Mouse (Mus musculus): ENCODE measurements at regions not wholly inside any gene's neighbourhood (a gene's known extent, or its start where the extent isn't known, plus 50 kb on each side); places are given as distances from the start of the nearest gene placed in this dataset.
A peak's percentile ranks its signal among the peaks of the same experiment; 100 is the strongest.

DNA sequence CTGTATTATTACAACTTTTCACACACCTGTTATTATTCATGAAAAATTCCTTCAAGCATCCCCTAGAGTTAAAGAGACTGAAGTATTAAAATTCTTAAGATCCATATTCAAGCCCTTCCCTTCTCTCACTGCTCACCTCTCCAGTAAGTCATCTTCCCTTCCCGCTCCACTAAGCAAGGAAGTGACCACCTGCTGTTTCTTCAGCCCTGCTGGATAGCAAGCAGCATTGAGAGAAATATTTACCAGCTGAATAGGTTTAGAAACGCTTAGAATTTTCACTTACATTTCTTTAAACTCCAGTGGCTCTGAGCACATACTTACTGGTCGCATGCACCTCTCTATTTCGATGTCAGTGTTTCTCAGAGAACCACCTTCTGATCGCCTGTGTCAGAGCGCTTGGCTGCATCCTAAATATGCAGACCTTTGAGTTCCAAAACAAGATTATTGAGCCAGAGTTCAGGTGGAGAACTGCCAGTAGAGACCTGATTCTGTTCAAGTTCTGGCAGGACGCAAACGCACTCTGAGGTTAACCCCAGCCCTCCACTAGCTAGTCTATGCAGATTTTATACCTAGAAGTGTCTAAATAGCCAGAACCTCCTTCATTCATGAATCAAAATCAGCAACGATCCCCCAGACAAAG, 314.9 kb downstream of the Mllt3 start:
- no peak for TF ChIP-seq E2F4 (IDR thresholded peaks at IDR 0.05; ENCODE audit: insufficient replicate concordance, low read depth, low read length)
- no peak for TF ChIP-seq ELF1 (IDR thresholded peaks at IDR 0.05; ENCODE audit: low read depth, low read length)
- TF ChIP-seq RAD21 (IDR thresholded peaks at IDR 0.05; ENCODE audit: low read depth, low read length): no peak
- no peak for TF ChIP-seq BHLHE40 (IDR thresholded peaks at IDR 0.05; ENCODE audit: low read depth, low read length)
- TF ChIP-seq SIN3A (IDR thresholded peaks at IDR 0.05; ENCODE audit: low read length): no peak
- no peak for TF ChIP-seq ZKSCAN1 (IDR thresholded peaks at IDR 0.05; ENCODE audit: borderline replicate concordance, low read depth, low read length)
- no peak for TF ChIP-seq TCF12 (IDR thresholded peaks at IDR 0.05; ENCODE audit: low read depth, low read length)
- no peak for TF ChIP-seq NRF1 (IDR thresholded peaks at IDR 0.05; ENCODE audit: low read depth, low read length)
- Histone ChIP-seq H3K79me2 (replicated peaks; ENCODE audit: control insufficient read depth, extremely low read depth, insufficient read depth, poor library complexity, severe bottlenecking) (no peaks in the 10 kb centered on the region), H3K9ac (ENCODE audit: insufficient read depth, low read depth) (no peak overlapping the region), H3K9me3 (replicated peaks; ENCODE audit: low read length) (no peaks in the 10 kb centered on the region), H3K4me3 (replicated peaks in 1 of 3; ENCODE audit: low read depth in 2 of 3, low read length in 2 of 3, poor library complexity in 1 of 3) (no peak overlapping the region), H3K4me1 (ENCODE audit: control insufficient read depth in 1 of 2, insufficient read depth in 2 of 2) (peaks cover 2 to 3% of the 10 kb centered on the region in 2 experiments; a peak in 1 of 4 replicates), H3K27me3 (replicated peaks) (no peaks in the 10 kb centered on the region), H3K27ac (ENCODE audit: insufficient read depth, low read depth) (no peak overlapping the region), H3K36me3 (replicated peaks in 1 of 2; ENCODE audit: control insufficient read depth in 1 of 2, insufficient read depth in 1 of 2, low read length in 1 of 2) (no peaks in the 10 kb centered on the region), H3K4me2 (ENCODE audit: insufficient read depth, low read depth, poor library complexity, severe bottlenecking) (no peak overlapping the region)
- dilution Hi-C loops (cut with MboI; ENCODE audit: extremely low pct_ligation_motif_present, extremely low pct_unique_long_range_greater_than_20kb, low sequenced_read_pairs) (no loop called here), in situ Hi-C loops (cut with MboI; ENCODE audit: low pct_ligation_motif_present, low pct_unique_long_range_greater_than_20kb, low sequenced_read_pairs) (no loop called here)
- DNase-seq (ENCODE audit: extremely low read depth): no peak

DNA sequence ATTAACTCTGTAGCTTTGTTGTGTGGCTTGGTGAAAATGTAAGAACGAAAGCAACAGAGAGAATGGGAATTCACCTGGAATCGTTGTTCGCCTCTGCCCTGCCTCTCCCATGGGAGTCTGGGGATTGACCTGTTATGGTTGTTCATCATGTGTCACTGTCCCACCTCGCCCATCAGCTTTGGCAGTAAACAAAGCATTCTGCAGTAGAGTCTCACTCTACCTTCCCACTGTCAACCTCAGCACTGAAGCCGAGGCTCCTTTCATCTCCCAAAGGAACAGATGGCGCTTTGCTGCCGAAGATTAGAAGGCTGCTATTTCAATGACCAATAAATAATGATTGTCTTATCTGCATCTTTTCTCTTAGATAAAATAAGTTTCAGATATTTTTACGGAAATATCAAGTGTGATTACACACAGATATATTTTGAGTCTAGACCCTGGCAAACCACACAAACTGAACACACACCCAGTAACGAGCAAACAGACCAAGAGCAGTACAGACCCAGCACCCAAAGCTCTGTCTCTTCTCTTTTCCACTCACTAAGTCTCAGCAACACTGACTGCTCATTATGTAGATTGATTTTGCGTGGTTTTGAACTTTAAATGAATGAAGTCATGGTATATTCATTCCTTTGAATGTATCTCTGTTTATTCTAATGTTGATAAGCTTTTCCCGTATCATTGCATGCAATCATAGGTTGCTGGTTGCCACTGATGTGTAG, 317.8 kb downstream of the Mllt3 start:
- H3K4me3 ChIP-seq (replicated peaks in 1 of 3; ENCODE audit: low read depth in 2 of 3, low read length in 2 of 3, poor library complexity in 1 of 3): no peak overlapping the region
- H3K36me3 ChIP-seq (replicated peaks in 1 of 2; ENCODE audit: control insufficient read depth in 1 of 2, insufficient read depth in 1 of 2, low read length in 1 of 2): no peaks in the 10 kb centered on the region
- no peak for DNase-seq (ENCODE audit: extremely low read depth)
- no peak overlapping the region for H3K27ac ChIP-seq (ENCODE audit: insufficient read depth, low read depth)
- H3K4me1 ChIP-seq (ENCODE audit: control insufficient read depth in 1 of 2, insufficient read depth in 2 of 2): peaks cover 2 to 3% of the 10 kb centered on the region in 2 experiments; a peak in 1 of 4 replicates
- H3K79me2 ChIP-seq (replicated peaks; ENCODE audit: control insufficient read depth, extremely low read depth, insufficient read depth, poor library complexity, severe bottlenecking): no peaks in the 10 kb centered on the region
- H3K27me3 ChIP-seq (replicated peaks): no peaks in the 10 kb centered on the region
- peak overlapping the region; percentile 24; the same call in 1 of the 2 replicates for H3K4me2 ChIP-seq (ENCODE audit: insufficient read depth, low read depth, poor library complexity, severe bottlenecking)
- dilution Hi-C loops (cut with MboI; ENCODE audit: extremely low pct_ligation_motif_present, extremely low pct_unique_long_range_greater_than_20kb, low sequenced_read_pairs): no loop called here
- TF ChIP-seq JUND (conservative IDR thresholded peaks at IDR 0.05; ENCODE audit: low read depth, low read length) (no peak), SIN3A (IDR thresholded peaks at IDR 0.05; ENCODE audit: low read length) (no peak), CHD1 (IDR thresholded peaks at IDR 0.05; ENCODE audit: low read depth, low read length) (no peak), E2F4 (IDR thresholded peaks at IDR 0.05; ENCODE audit: insufficient replicate concordance, low read depth, low read length) (no peak), RCOR1 (conservative IDR thresholded peaks at IDR 0.05; ENCODE audit: low read depth, low read length) (no peak), MAFK (IDR thresholded peaks at IDR 0.05; ENCODE audit: insufficient replicate concordance, low read length) (no peak), CTCF (conservative IDR thresholded peaks at IDR 0.05 in 1 of 2, IDR thresholded peaks at IDR 0.05 in 1 of 2; ENCODE audit: low read depth in 2 of 2, low read length in 2 of 2) (no peak), POLR2AphosphoS2 (IDR thresholded peaks at IDR 0.05; ENCODE audit: low read depth, low read length) (no peak), UBTF (IDR thresholded peaks at IDR 0.05; ENCODE audit: low read depth, low read length) (no peak), ELF1 (IDR thresholded peaks at IDR 0.05; ENCODE audit: low read depth, low read length) (no peak), TCF12 (IDR thresholded peaks at IDR 0.05; ENCODE audit: low read depth, low read length) (no peak), EP300 (IDR thresholded peaks at IDR 0.05; ENCODE audit: low read length) (no peak), ZKSCAN1 (IDR thresholded peaks at IDR 0.05; ENCODE audit: borderline replicate concordance, low read depth, low read length) (no peak), ZNF384 (IDR thresholded peaks at IDR 0.05; ENCODE audit: low read depth, low read length) (no peak), CHD2 (IDR thresholded peaks at IDR 0.05; ENCODE audit: low read length) (no peak), KAT2A (IDR thresholded peaks at IDR 0.05; ENCODE audit: insufficient replicate concordance, low read length) (no peak), ZC3H11A (IDR thresholded peaks at IDR 0.05; ENCODE audit: low read depth, low read length) (no peak), POLR2A (IDR thresholded peaks at IDR 0.05; ENCODE audit: low read depth, low read length) (no peak), ZMIZ1 (IDR thresholded peaks at IDR 0.05; ENCODE audit: low read depth, low read length) (no peak)
- in situ Hi-C loops (cut with MboI; ENCODE audit: low pct_ligation_motif_present, low pct_unique_long_range_greater_than_20kb, low sequenced_read_pairs): no loop called here
- H3K9ac ChIP-seq (ENCODE audit: insufficient read depth, low read depth): no peak overlapping the region
- no peaks in the 10 kb centered on the region for H3K9me3 ChIP-seq (replicated peaks; ENCODE audit: low read length)
